Mouse (Mus musculus) kidney, embryonic 16.5 days (tissue): ENCODE data around the gene Cbx1. TPM values are rescaled to one million over a fixed set of nuclear protein-coding genes. Genes with fewer than 3 reads are reported as not detected.

ENCODE experiments used
- ATAC-seq: fragments of 200-750 bp; cut with Nextera tagmentation; 2 replicates; pipeline ENCODE4 v1.8.0; 2017; ENCODE audit warnings: moderate TSS enrichment; ENCODE audit not compliant: low FRiP score, low TSS enrichment
- H3K27ac ChIP-seq: fragments of 300-500 bp; sonication (generic); 2 replicates; pipeline ENCODE4 v1.5.1; 2014; ENCODE audit warnings: low read length
- H3K27me3 ChIP-seq: fragments of 300-500 bp; sonication (generic); 2 replicates; pipeline ENCODE4 v1.6.1; 2014; ENCODE audit warnings: low read length, control low read depth, mixed read lengths; ENCODE audit not compliant: insufficient read depth
- H3K36me3 ChIP-seq: fragments of 300-500 bp; sonication (generic); 2 replicates; pipeline ENCODE4 v1.6.1; 2014; ENCODE audit warnings: low read length, control low read depth, mixed read lengths; ENCODE audit not compliant: insufficient read depth
- H3K4me1 ChIP-seq: fragments of 300-500 bp; sonication (generic); 2 replicates; pipeline ENCODE4 v1.6.1; 2014; ENCODE audit warnings: low read length, control low read depth, mixed read lengths; ENCODE audit not compliant: insufficient read depth
- H3K4me2 ChIP-seq: fragments of 300-500 bp; sonication (generic); replicated peaks from 2 replicates; pipeline ENCODE4 v1.6.1; 2014; ENCODE audit warnings: low read depth, low read length
- H3K4me3 ChIP-seq: fragments of 300-500 bp; sonication (generic); 2 replicates; pipeline ENCODE4 v1.5.1; 2014; ENCODE audit warnings: mild to moderate bottlenecking, low read length
- H3K9ac ChIP-seq: fragments of 300-500 bp; sonication (generic); replicated peaks from 2 replicates; pipeline ENCODE4 v1.6.1; 2014; ENCODE audit warnings: low read length
- H3K9me3 ChIP-seq: fragments of 300-500 bp; sonication (generic); 2 replicates; pipeline ENCODE4 v1.6.1; 2016; ENCODE audit warnings: low read length, control low read depth
- WGBS: fragments of 180-500 bp; shearing (Covaris S2); extraction: QIAGEN DNeasy Blood & Tissue Kit; methylation state at CpG from one replicate; pipeline ENCODE4 v1.1.7; 2014; 5-methylcytosine and 5-hydroxymethylcytosine counted together
- polyA plus RNA-seq: library from polyadenylated mRNA; unstranded; fragments of >200 nt; fragmentation: Nextera tagmentation; extraction: Ambion mirVana; gene quantifications from 2 replicates; pipeline ENCODE4 v1.2.1, GENCODE M21; 2015

The Cbx1 gene
- polyA plus RNA-seq, 1 experiment from 2014 or later, result 109 TPM

- no peaks in the 10 kb centered on the region for H3K27me3 ChIP-seq
Observed at GRCm38 (mm10) chr11:96829403-96829812, 40.5 kb downstream of the Cbx1 start.

GRCm38 (mm10) chr11:96829813-96830538, 41.0 kb downstream of the Cbx1 start, which contains the start of gene Nfe2l1:
TSS of gene Nfe2l1 (minus strand) at chr11:96829968.
- WGBS, result under 1% methylated on average over 48 of the region's 51 CpGs
- peak; percentile 99 for ATAC-seq
- H3K4me1 ChIP-seq, result peaks cover 50% of the 10 kb centered on the region

More at GRCm38 (mm10) chr11:96829403-96829812, 40.5 kb downstream of the Cbx1 start:
- Histone ChIP-seq H3K9me3 (no peaks in the 10 kb centered on the region), H3K4me2 (peak overlapping the region; percentile 94), H3K9ac (peak overlapping the region; percentile 97), H3K36me3 (peaks cover 16% of the 10 kb centered on the region; the same call in 1 of the 2 replicates), H3K4me1 (peaks cover 56% of the 10 kb centered on the region), H3K4me3 (peak overlapping the region; percentile 92), H3K27ac (peak overlapping the region; percentile 100)
- WGBS, result under 1% methylated on average over 27 of the region's 33 CpGs
- ATAC-seq, result peak; percentile 65

GRCm38 (mm10) chr11:96830539-96831216, 41.8 kb downstream of the Cbx1 start:
- 21% methylated on average over 13 of the region's 13 CpGs for WGBS
- peaks cover 43% of the 10 kb centered on the region for H3K4me1 ChIP-seq
- H3K4me3 ChIP-seq, result peak overlapping the region; percentile 92
- H3K27me3 ChIP-seq, result no peaks in the 10 kb centered on the region
- H3K36me3 ChIP-seq, result peaks cover 16% of the 10 kb centered on the region; the same call in 1 of the 2 replicates
- H3K9me3 ChIP-seq, result no peaks in the 10 kb centered on the region
- peak overlapping the region; percentile 98 for H3K27ac ChIP-seq
- H3K4me2 ChIP-seq, result peak overlapping the region; percentile 68
- H3K9ac ChIP-seq, result peak overlapping the region; percentile 85
- ATAC-seq, result no peak

More at GRCm38 (mm10) chr11:96829813-96830538, 41.0 kb downstream of the Cbx1 start, which contains the start of gene Nfe2l1:
- Histone ChIP-seq H3K4me2 (peak within 1 kb of the TSS; percentile 94), H3K36me3 (peaks cover 16% of the 10 kb centered on the region; the same call in 1 of the 2 replicates), H3K4me3 (peak within 1 kb of the TSS; percentile 92), H3K9me3 (no peaks in the 10 kb centered on the region), H3K27ac (peak within 1 kb of the TSS; percentile 100), H3K27me3 (no peaks in the 10 kb centered on the region), H3K9ac (peak within 1 kb of the TSS; percentile 97)

- 49% methylated on average over 4 of the region's 4 CpGs for WGBS
- no peak overlapping the region for H3K4me3 ChIP-seq
- H3K4me2 ChIP-seq, result 0 out of 2 replicates have a peak overlapping the region, but pooled peaks have one; percentile 12
- H3K36me3 ChIP-seq, result peaks cover 12% of the 10 kb centered on the region; the same call in 1 of the 2 replicates
- ATAC-seq, result no peak
- H3K27ac ChIP-seq, result peak overlapping the region; percentile 90
- H3K27me3 ChIP-seq, result no peaks in the 10 kb centered on the region
- no peaks in the 10 kb centered on the region for H3K9me3 ChIP-seq
- H3K4me1 ChIP-seq, result peaks cover 34% of the 10 kb centered on the region
- no peak overlapping the region for H3K9ac ChIP-seq
Observed at GRCm38 (mm10) chr11:96831516-96831915, 42.6 kb downstream of the Cbx1 start.

- Histone ChIP-seq H3K27me3 (no peaks in the 10 kb centered on the region), H3K4me1 (peaks cover 24% of the 10 kb centered on the region), H3K4me3 (no peak overlapping the region), H3K9me3 (no peaks in the 10 kb centered on the region), H3K36me3 (peaks cover 3% of the 10 kb centered on the region; the same call in 1 of the 2 replicates), H3K4me2 (no peak overlapping the region), H3K27ac (no peak overlapping the region), H3K9ac (no peak overlapping the region)
- WGBS, result 85% methylated on average over 3 of the region's 3 CpGs
- ATAC-seq, result no peak
Observed at GRCm38 (mm10) chr11:96832541-96832940, 43.6 kb downstream of the Cbx1 start.

- H3K9ac ChIP-seq, result no peak overlapping the region
- no peak overlapping the region for H3K4me2 ChIP-seq
- H3K9me3 ChIP-seq, result no peaks in the 10 kb centered on the region
- H3K4me3 ChIP-seq, result no peak overlapping the region
- no peak for ATAC-seq
- H3K27me3 ChIP-seq, result no peaks in the 10 kb centered on the region
- WGBS, result 61% methylated on average over 2 of the region's 2 CpGs
- no peaks in the 10 kb centered on the region for H3K36me3 ChIP-seq
- H3K27ac ChIP-seq, result no peak overlapping the region
- H3K4me1 ChIP-seq, result peaks cover 20% of the 10 kb centered on the region
Observed at GRCm38 (mm10) chr11:96832973-96833372, 44.0 kb downstream of the Cbx1 start.

GRCm38 (mm10) chr11:96834127-96834526, 45.2 kb downstream of the Cbx1 start:
- Histone ChIP-seq H3K4me2 (no peak overlapping the region), H3K9ac (no peak overlapping the region), H3K4me3 (no peak overlapping the region), H3K27ac (no peak overlapping the region), H3K4me1 (peaks cover 15% of the 10 kb centered on the region; the same call in 1 of the 2 replicates), H3K36me3 (no peaks in the 10 kb centered on the region), H3K9me3 (no peaks in the 10 kb centered on the region), H3K27me3 (no peaks in the 10 kb centered on the region)
- no peak for ATAC-seq
- 91% methylated on average over 1 of the region's 1 CpGs for WGBS

- 0 out of 2 replicates have a peak overlapping the region, but pooled peaks have one; percentile 11 for H3K9ac ChIP-seq
- no peak for ATAC-seq
- no peak overlapping the region for H3K4me3 ChIP-seq
- no peaks in the 10 kb centered on the region for H3K36me3 ChIP-seq
- H3K27ac ChIP-seq, result no peak overlapping the region
- 31% methylated on average over 9 of the region's 9 CpGs for WGBS
- H3K4me2 ChIP-seq, result no peak overlapping the region
- 0 out of 2 replicates have a peak, but pooled peaks cover 3% of the 10 kb centered on the region for H3K4me1 ChIP-seq
- no peaks in the 10 kb centered on the region for H3K27me3 ChIP-seq
- no peaks in the 10 kb centered on the region for H3K9me3 ChIP-seq
Observed at GRCm38 (mm10) chr11:96837298-96837697, 48.4 kb downstream of the Cbx1 start.

GRCm38 (mm10) chr11:96838341-96838740, 49.4 kb downstream of the Cbx1 start:
- no peaks in the 10 kb centered on the region for H3K36me3 ChIP-seq
- no peak overlapping the region for H3K4me2 ChIP-seq
- no peak overlapping the region for H3K4me3 ChIP-seq
- 22% methylated on average over 4 of the region's 4 CpGs for WGBS
- no peak overlapping the region for H3K27ac ChIP-seq
- H3K27me3 ChIP-seq, result no peaks in the 10 kb centered on the region
- 0 out of 2 replicates have a peak, but pooled peaks cover 3% of the 10 kb centered on the region for H3K4me1 ChIP-seq
- ATAC-seq, result no peak
- H3K9ac ChIP-seq, result no peak overlapping the region
- no peaks in the 10 kb centered on the region for H3K9me3 ChIP-seq
